In the genomic region with DNA sequence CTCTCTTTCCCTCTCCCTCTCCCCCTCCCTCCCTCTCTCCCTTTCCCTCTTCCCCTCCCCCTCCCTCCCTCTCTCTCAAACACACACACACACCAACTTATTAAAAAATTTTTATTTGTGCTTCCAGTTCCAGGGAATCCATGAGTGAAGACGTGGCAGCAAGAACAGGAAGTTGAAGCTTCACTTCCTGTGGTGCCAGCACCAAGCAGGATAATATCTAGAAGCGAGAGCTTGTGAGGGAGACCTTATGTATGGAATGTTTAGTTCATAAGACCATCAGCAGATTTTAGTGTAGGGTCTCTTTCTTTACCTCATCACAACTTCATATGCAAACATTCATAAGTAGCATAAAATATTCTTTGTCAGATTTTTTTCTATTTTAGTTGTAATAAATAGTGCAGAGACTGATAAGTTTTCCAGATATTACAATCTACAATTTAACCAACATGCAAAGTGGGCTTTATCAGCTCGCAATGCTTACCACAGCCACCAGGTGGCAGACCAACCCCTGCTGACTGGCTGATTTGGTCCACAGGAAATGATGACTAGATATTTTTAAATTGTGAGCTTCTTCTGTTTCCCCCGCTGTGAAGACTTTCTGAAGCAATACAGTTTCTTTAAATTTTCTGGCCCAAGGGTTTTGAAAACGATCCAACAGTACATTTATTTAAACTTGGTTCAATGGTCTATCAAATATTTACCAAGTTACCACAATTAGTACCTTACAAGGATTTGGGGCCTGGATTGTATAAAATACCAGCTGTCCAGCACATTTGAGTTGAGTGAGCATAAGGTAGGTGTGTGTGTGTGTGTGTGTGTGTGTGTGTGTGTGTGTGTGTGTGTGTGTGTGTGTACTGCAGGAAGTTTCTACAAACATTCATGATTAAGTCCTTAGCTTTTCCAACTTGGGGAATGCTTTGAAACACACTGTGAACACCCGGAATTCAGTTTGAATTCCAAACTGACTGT, we compare ENCODE assay signal across 9 mouse cellular contexts. TPM values are rescaled to one million over a fixed set of nuclear protein-coding genes. Genes with fewer than 3 reads are reported as not detected.
DNase-seq lines count a peak whose midpoint lies in the region; ATAC-seq and TF ChIP-seq lines count a peak whose summit lies in the region.
"Had no signal": no experiment of that assay in that cellular context is flagged by ENCODE, and none has a peak within 500 bp of the region (broad histone marks: within the 10 kb centered on the region; RNA-seq: fewer than 3 reads in every experiment).

No protein-coding gene starts in this region.

- H3K4me2 ChIP-seq in lung, embryonic 15.5 days, result no peak overlapping the region
- H3K4me2 ChIP-seq: midbrain, embryonic 12.5 days had no signal

- no peak overlapping the region for H3K4me3 ChIP-seq in E14TG2a.4 (replicated peaks; ENCODE audit: low read length)
- H3K4me3 ChIP-seq in embryonic facial prominence, embryonic 10.5 days, result no peak overlapping the region
- H3K4me3 ChIP-seq in heart, embryonic 10.5 days, result no peak overlapping the region
- H3K4me3 ChIP-seq in lung, embryonic 15.5 days, result no peak overlapping the region
- H3K4me3 ChIP-seq: midbrain, embryonic 12.5 days had no signal

- no peak overlapping the region for H3K27ac ChIP-seq in embryonic facial prominence, embryonic 10.5 days (replicated peaks)
- 0 out of 2 replicates have a peak overlapping the region, but pooled peaks have one; percentile 63 for H3K27ac ChIP-seq in heart, embryonic 10.5 days
- peak overlapping the region; percentile 42; the same call in 1 of the 2 replicates for H3K27ac ChIP-seq in lung, embryonic 15.5 days
- H3K27ac ChIP-seq: midbrain, embryonic 12.5 days had no signal

- peak; percentile 90 for TF ChIP-seq CTCF in E14TG2a.4 (conservative IDR thresholded peaks at IDR 0.05; ENCODE audit: low read length)

- no peaks in the 10 kb centered on the region for H3K27me3 ChIP-seq in E14TG2a.4 (ENCODE audit: insufficient read depth, low read length)
- no peaks in the 10 kb centered on the region; the same call in 1 of the 2 replicates for H3K27me3 ChIP-seq in embryonic facial prominence, embryonic 10.5 days (replicated peaks; ENCODE audit: low read depth, poor library complexity, severe bottlenecking)
- H3K27me3 ChIP-seq in heart, embryonic 10.5 days (ENCODE audit: insufficient read depth, poor library complexity, severe bottlenecking), result no peaks in the 10 kb centered on the region
- H3K27me3 ChIP-seq in lung, embryonic 15.5 days, result no peaks in the 10 kb centered on the region
- H3K27me3 ChIP-seq: midbrain, embryonic 12.5 days had no signal

- no peak overlapping the region for H3K9ac ChIP-seq in lung, embryonic 15.5 days
- H3K9ac ChIP-seq: midbrain, embryonic 12.5 days had no signal

- H3K4me1 ChIP-seq in E14TG2a.4 (replicated peaks; ENCODE audit: low read depth, low read length), result peaks cover 22% of the 10 kb centered on the region
- H3K4me1 ChIP-seq in embryonic facial prominence, embryonic 10.5 days, result peaks cover 5% of the 10 kb centered on the region
- peaks cover 12% of the 10 kb centered on the region for H3K4me1 ChIP-seq in heart, embryonic 10.5 days
- H3K4me1 ChIP-seq in lung, embryonic 15.5 days, result peaks cover 7% of the 10 kb centered on the region
- H3K4me1 ChIP-seq: midbrain, embryonic 12.5 days had no signal

- WGBS in embryonic facial prominence, embryonic 10.5 days, result 20% methylated on average over 6 of the region's 6 CpGs
- 14% methylated on average over 6 of the region's 6 CpGs for WGBS in heart, embryonic 10.5 days
- WGBS in lung, embryonic 15.5 days, result 10% methylated on average over 6 of the region's 6 CpGs

- ATAC-seq in lung, embryonic 15.5 days (ENCODE audit: borderline replicate concordance, extremely low read depth, low FRiP score, low TSS enrichment), result 0 out of 2 replicates have a peak, but pooled peaks have one; percentile 29

- no peaks in the 10 kb centered on the region for H3K9me3 ChIP-seq in E14TG2a.4 (ENCODE audit: low read length)
- no peaks in the 10 kb centered on the region for H3K9me3 ChIP-seq in embryonic facial prominence, embryonic 10.5 days
- no peaks in the 10 kb centered on the region for H3K9me3 ChIP-seq in heart, embryonic 10.5 days
- no peaks in the 10 kb centered on the region for H3K9me3 ChIP-seq in lung, embryonic 15.5 days
- H3K9me3 ChIP-seq: midbrain, embryonic 12.5 days had no signal

- peak; percentile 45 for DNase-seq in adrenal gland, adult 8-10 months
- peak; percentile 75 for DNase-seq in embryonic facial prominence, embryonic 10.5 days (ENCODE audit: low spot score)
- DNase-seq in heart, embryonic 10.5 days (ENCODE audit: low spot score), result no peak
- peak; percentile 86 for DNase-seq in layer of hippocampus, adult 11-12 months (ENCODE audit: low spot score)
- DNase-seq in right cerebral cortex, adult 18-20 months, result peak; percentile 70
- peak; percentile 78 for DNase-seq in urinary bladder, postnatal 25 days (ENCODE audit: low spot score)

- no peaks in the 10 kb centered on the region for H3K36me3 ChIP-seq in E14TG2a.4 (ENCODE audit: insufficient read depth, low read length)
- H3K36me3 ChIP-seq in embryonic facial prominence, embryonic 10.5 days (replicated peaks), result no peaks in the 10 kb centered on the region
- no peaks in the 10 kb centered on the region for H3K36me3 ChIP-seq in heart, embryonic 10.5 days
- H3K36me3 ChIP-seq in lung, embryonic 15.5 days, result no peaks in the 10 kb centered on the region
- H3K36me3 ChIP-seq: midbrain, embryonic 12.5 days had no signal

RNA-seq across cellular contexts. Expression of gene Rpia, which starts 19.8 kb away (rescaled TPM):
- 10 to 100 TPM; 13.7 to 23.9 (median 20.8) TPM for total RNA-seq in adrenal gland, adult 8-10 months (2022)
- polyA plus RNA-seq in embryonic facial prominence, embryonic 10.5 days (2016; fragmentation: Nextera tagmentation; extraction: Ambion mirVana), result 2.3 TPM in 2 replicates
- polyA plus RNA-seq in heart, embryonic 10.5 days (2016; fragmentation: Nextera tagmentation; extraction: Ambion mirVana), result 1.2 and 1.6 TPM in 2 replicates
- polyA plus RNA-seq in lung, embryonic 15.5 days (2015; fragmentation: Nextera tagmentation; extraction: Ambion mirVana), result 2.3 and 2.5 TPM in 2 replicates

RNA-seq across cellular contexts. Expression of gene Eif2ak3, which starts 32.5 kb away (rescaled TPM):
- 10 to 100 TPM; 22.6 to 31.6 (median 27.9) TPM for total RNA-seq in adrenal gland, adult 8-10 months (2022)
- 7.7 and 9.0 TPM in 2 replicates for polyA plus RNA-seq in embryonic facial prominence, embryonic 10.5 days (2016; fragmentation: Nextera tagmentation; extraction: Ambion mirVana)
- polyA plus RNA-seq in heart, embryonic 10.5 days (2016; fragmentation: Nextera tagmentation; extraction: Ambion mirVana), result 7.3 and 8.2 TPM in 2 replicates
- polyA plus RNA-seq in lung, embryonic 15.5 days (2015; fragmentation: Nextera tagmentation; extraction: Ambion mirVana), result 10.4 and 11.0 TPM in 2 replicates
